Mouse (Mus musculus) activated CD4-positive, CD25-positive, alpha-beta regulatory T cell, adult 4 months (primary cell): ENCODE data around the gene Setx. TPM values are rescaled to one million over a fixed set of nuclear protein-coding genes. Genes with fewer than 3 reads are reported as not detected.

Experiments
- ATAC-seq: one replicate; pipeline ENCODE4 v1.8.0; 2017
- polyA plus RNA-seq, 2 experiments: library from polyadenylated mRNA; unstranded; fragments of 100-300 nt; shearing (Covaris generic); gene quantifications; one replicate each; pipeline ENCODE4 v1.2.1; 2017

Setx gene
- polyA plus RNA-seq, 2 experiments from 2014 or later, result 31.1 to 32.1 TPM

- ATAC-seq, result no peak
Measured at GRCm38 (mm10) chr2:29151941-29152340, 28.0 kb downstream of the Setx start.

- no peak for ATAC-seq
Measured at GRCm38 (mm10) chr2:29168067-29168466, 44.1 kb downstream of the Setx start.

- ATAC-seq, result no peak
Measured at GRCm38 (mm10) chr2:29174887-29175286, 50.9 kb downstream of the Setx start.

GRCm38 (mm10) chr2:29179810-29180209, 55.8 kb downstream of the Setx start:
- ATAC-seq, result no peak

- ATAC-seq, result no peak
Measured at GRCm38 (mm10) chr2:29181111-29181510, 57.1 kb downstream of the Setx start.

GRCm38 (mm10) chr2:29183266-29183924, 59.4 kb downstream of the Setx start:
- no peak for ATAC-seq

GRCm38 (mm10) chr2:29186209-29186608, 62.2 kb downstream of the Setx start:
- ATAC-seq, result no peak

GRCm38 (mm10) chr2:29190392-29190791, 66.4 kb downstream of the Setx start:
- ATAC-seq, result no peak

- no peak for ATAC-seq
Measured at GRCm38 (mm10) chr2:29191216-29192215, 67.5 kb downstream of the Setx start.

- no peak for ATAC-seq
Measured at GRCm38 (mm10) chr2:29192629-29193278, 68.8 kb downstream of the Setx start.

GRCm38 (mm10) chr2:29193819-29194546, 70.0 kb downstream of the Setx start:
- no peak for ATAC-seq

- ATAC-seq, result peak; percentile 69
Measured at GRCm38 (mm10) chr2:29194547-29195463, 70.8 kb downstream of the Setx start.

GRCm38 (mm10) chr2:29196844-29197243, 72.9 kb downstream of the Setx start:
- no peak for ATAC-seq

GRCm38 (mm10) chr2:29198446-29198845, 74.5 kb downstream of the Setx start:
- ATAC-seq, result no peak

GRCm38 (mm10) chr2:29199909-29200308, 75.9 kb downstream of the Setx start:
- peak; percentile 52 for ATAC-seq

- no peak for ATAC-seq
Measured at GRCm38 (mm10) chr2:29201223-29201955, 77.4 kb downstream of the Setx start.

GRCm38 (mm10) chr2:29206156-29206555, 82.2 kb downstream of the Setx start:
- ATAC-seq, result no peak

GRCm38 (mm10) chr2:29216286-29217012, 92.5 kb downstream of the Setx start:
- ATAC-seq, result no peak

GRCm38 (mm10) chr2:29217042-29217441, 93.1 kb downstream of the Setx start:
- no peak for ATAC-seq

GRCm38 (mm10) chr2:29217897-29218296, 93.9 kb downstream of the Setx start:
- no peak for ATAC-seq
